21 mouse cellular contexts compared by ENCODE assay signal in genomic region chr9:100535618-100536262, GRCm38 (mm10). TPM values are rescaled to one million over a fixed set of nuclear protein-coding genes. Genes with fewer than 3 reads are reported as not detected.
DNase-seq lines count a peak whose midpoint lies in the region; ATAC-seq and TF ChIP-seq lines count a peak whose summit lies in the region.
"Had no signal": no experiment of that assay in that cellular context is flagged by ENCODE, and none has a peak within 500 bp of the region (broad histone marks: within the 10 kb centered on the region; RNA-seq: fewer than 3 reads in every experiment).

No protein-coding gene starts in this region.

- no peak for TF ChIP-seq EP300 in lung, postnatal 0 days (IDR thresholded peaks at IDR 0.05)

- H3K27me3 ChIP-seq in forebrain, embryonic 14.5 days (replicated peaks; ENCODE audit: control insufficient read depth, insufficient read depth, low read length), result no peaks in the 10 kb centered on the region
- no peaks in the 10 kb centered on the region for H3K27me3 ChIP-seq in forebrain, embryonic 12.5 days
- no peaks in the 10 kb centered on the region for H3K27me3 ChIP-seq in lung, postnatal 0 days (replicated peaks; ENCODE audit: insufficient read depth, low read length)
- H3K27me3 ChIP-seq: embryonic facial prominence, embryonic 13.5 days; hindbrain, embryonic 12.5 days had no signal

- 89% methylated on average over 2 of the region's 2 CpGs for WGBS in forebrain, embryonic 14.5 days
- 99% methylated on average over 2 of the region's 2 CpGs for WGBS in forebrain, embryonic 12.5 days
- 71% methylated on average over 2 of the region's 2 CpGs for WGBS in lung, postnatal 0 days

- H3K9ac ChIP-seq in forebrain, embryonic 14.5 days (ENCODE audit: low read length), result no peak overlapping the region
- H3K9ac ChIP-seq in forebrain, embryonic 12.5 days, result no peak overlapping the region
- no peak overlapping the region for H3K9ac ChIP-seq in lung, postnatal 0 days (replicated peaks; ENCODE audit: low read depth)
- H3K9ac ChIP-seq: embryonic facial prominence, embryonic 13.5 days; hindbrain, embryonic 12.5 days had no signal

- peak; percentile 33 for DNase-seq in forebrain, embryonic 14.5 days (ENCODE audit: low spot score)
- DNase-seq in lung, postnatal 0 days (ENCODE audit: low spot score), result peak; percentile 56
- no peak for DNase-seq in lung, postnatal 10 days
- peak; percentile 51 for DNase-seq in brain, embryonic 18.5 days (ENCODE audit: low read depth, low spot score)
- DNase-seq in telencephalon, adult 2 months (ENCODE audit: low read depth, low spot score), result peak; percentile 52
- DNase-seq in left cerebral cortex, postnatal 36 days (ENCODE audit: low spot score in 2 of 2), result no peak
- no peak for DNase-seq in T-cell, adult 2 months (ENCODE audit: low spot score)
- DNase-seq: adrenal gland, adult 2 months; cerebellum, postnatal 10 days; gastrocnemius, postnatal 36 days; heart, postnatal 10 days; kidney, adult 18-20 months; right cerebral cortex, postnatal 25 days; thymus, adult 18-20 months; thymus, postnatal 4 days had no signal

- no peak overlapping the region for H3K4me2 ChIP-seq in forebrain, embryonic 14.5 days (ENCODE audit: low read length)
- no peak overlapping the region for H3K4me2 ChIP-seq in forebrain, embryonic 12.5 days
- no peak overlapping the region for H3K4me2 ChIP-seq in lung, postnatal 0 days (replicated peaks; ENCODE audit: low read depth, low read length)
- H3K4me2 ChIP-seq: embryonic facial prominence, embryonic 13.5 days; hindbrain, embryonic 12.5 days had no signal

- H3K9me3 ChIP-seq in forebrain, embryonic 14.5 days (replicated peaks; ENCODE audit: control insufficient read depth, low read length), result no peaks in the 10 kb centered on the region
- H3K9me3 ChIP-seq in forebrain, embryonic 12.5 days, result no peaks in the 10 kb centered on the region
- H3K9me3 ChIP-seq in lung, postnatal 0 days (ENCODE audit: low read length), result no peaks in the 10 kb centered on the region
- H3K9me3 ChIP-seq: embryonic facial prominence, embryonic 13.5 days; heart, embryonic 10.5 days had no signal

- no peaks in the 10 kb centered on the region for H3K4me1 ChIP-seq in forebrain, embryonic 14.5 days (ENCODE audit: control insufficient read depth, insufficient read depth, low read length)
- no peaks in the 10 kb centered on the region for H3K4me1 ChIP-seq in forebrain, embryonic 12.5 days
- peaks cover 13% of the 10 kb centered on the region; the same call in 1 of the 2 replicates for H3K4me1 ChIP-seq in lung, postnatal 0 days (ENCODE audit: insufficient read depth, low read depth, low read length)
- H3K4me1 ChIP-seq: embryonic facial prominence, embryonic 13.5 days; hindbrain, embryonic 12.5 days had no signal

- intact Hi-C loops in left cerebral cortex, postnatal 36 days (cut with DNase I), result no loop called here

- no peak overlapping the region for H3K27ac ChIP-seq in forebrain, embryonic 14.5 days (ENCODE audit: low read depth, low read length)
- no peak overlapping the region for H3K27ac ChIP-seq in forebrain, embryonic 12.5 days
- no peak overlapping the region for H3K27ac ChIP-seq in lung, postnatal 0 days (ENCODE audit: low read length)
- H3K27ac ChIP-seq: embryonic facial prominence, embryonic 13.5 days; heart, embryonic 10.5 days; hindbrain, embryonic 12.5 days; kidney, postnatal 0 days had no signal

- no peak overlapping the region for H3K4me3 ChIP-seq in forebrain, embryonic 14.5 days (ENCODE audit: low read depth, low read length)
- no peak overlapping the region for H3K4me3 ChIP-seq in forebrain, embryonic 12.5 days (replicated peaks)
- no peak overlapping the region for H3K4me3 ChIP-seq in lung, postnatal 0 days (ENCODE audit: low read depth, low read length)
- H3K4me3 ChIP-seq: embryonic facial prominence, embryonic 13.5 days; heart, embryonic 10.5 days; hindbrain, embryonic 12.5 days had no signal

- no peak for ATAC-seq in forebrain, embryonic 14.5 days
- no peak for ATAC-seq in forebrain, embryonic 12.5 days (ENCODE audit: low FRiP score)
- ATAC-seq in lung, postnatal 0 days, result no peak
- ATAC-seq: midbrain, embryonic 16.5 days had no signal

- no peak for TF ChIP-seq CTCF in lung, postnatal 0 days (IDR thresholded peaks at IDR 0.05)

- no peaks in the 10 kb centered on the region for H3K36me3 ChIP-seq in forebrain, embryonic 14.5 days (ENCODE audit: control insufficient read depth, insufficient read depth, low read length)
- H3K36me3 ChIP-seq in forebrain, embryonic 12.5 days (replicated peaks), result no peaks in the 10 kb centered on the region
- H3K36me3 ChIP-seq in lung, postnatal 0 days (ENCODE audit: insufficient read depth, low read length), result no peaks in the 10 kb centered on the region
- H3K36me3 ChIP-seq: embryonic facial prominence, embryonic 13.5 days; heart, embryonic 10.5 days; hindbrain, embryonic 12.5 days had no signal

RNA-seq across cellular contexts. Expression of gene Nck1, which starts 10.2 kb away (rescaled TPM):
- polyA plus RNA-seq in forebrain, embryonic 14.5 days (2014; fragmentation: Nextera tagmentation; extraction: Ambion mirVana), result 52.2 and 54.6 TPM in 2 replicates
- polyA plus RNA-seq in forebrain, embryonic 12.5 days (2016; fragmentation: Nextera tagmentation; extraction: Ambion mirVana), result 63.6 and 68.6 TPM in 2 replicates
- polyA plus RNA-seq in lung, postnatal 0 days (2015; fragmentation: Nextera tagmentation; extraction: Ambion mirVana), result 77.9 and 87.8 TPM in 2 replicates
- total RNA-seq in left cerebral cortex, postnatal 36 days (2021), result 10 to 100 TPM; 31.1 to 35.0 TPM

RNA-seq across cellular contexts. Expression of gene Slc35g2, which starts 35.1 kb away (rescaled TPM):
- 8.6 and 9.5 TPM in 2 replicates for polyA plus RNA-seq in forebrain, embryonic 14.5 days (2014; fragmentation: Nextera tagmentation; extraction: Ambion mirVana)
- polyA plus RNA-seq in forebrain, embryonic 12.5 days (2016; fragmentation: Nextera tagmentation; extraction: Ambion mirVana), result 8.1 and 9.0 TPM in 2 replicates
- polyA plus RNA-seq in lung, postnatal 0 days (2015; fragmentation: Nextera tagmentation; extraction: Ambion mirVana), result 16.1 and 16.7 TPM in 2 replicates
- total RNA-seq in left cerebral cortex, postnatal 36 days (2021), result 10 to 100 TPM; 18.7 to 19.2 TPM

RNA-seq across cellular contexts. Expression of gene Il20rb, which starts 49.2 kb away (rescaled TPM):
- polyA plus RNA-seq in forebrain, embryonic 14.5 days (2014; fragmentation: Nextera tagmentation; extraction: Ambion mirVana), result 0.50 and 0.79 TPM in 2 replicates
- 1.3 and 1.6 TPM in 2 replicates for polyA plus RNA-seq in forebrain, embryonic 12.5 days (2016; fragmentation: Nextera tagmentation; extraction: Ambion mirVana)
- polyA plus RNA-seq in lung, postnatal 0 days (2015; fragmentation: Nextera tagmentation; extraction: Ambion mirVana), result 1.9 and 2.2 TPM in 2 replicates
- total RNA-seq in left cerebral cortex, postnatal 36 days (2021), result 1 to 10 TPM in 1 of 2 experiments, under 1 TPM in 1; 0.25 to 1.1 TPM

Comparison
In these comparisons a context has a peak if more than half of its experiments do, and no peak if none do; other contexts are left out.
1. DNase-seq: peak in forebrain, embryonic 14.5 days (single experiment), lung, postnatal 0 days (single experiment), brain, embryonic 18.5 days (single experiment) and telencephalon, adult 2 months (single experiment); none in lung, postnatal 10 days (single experiment), left cerebral cortex, postnatal 36 days (0 of 2) and T-cell, adult 2 months (single experiment).